Mouse (Mus musculus): ENCODE measurements around the gene Crtap.
A peak's percentile ranks its signal among the peaks of the same experiment; 100 is the strongest.
"Not testable (repeated sequence)": the region's sequence is repeated elsewhere in the genome, so short reads cannot be mapped to it uniquely, and the experiment has no call there.

Gene Crtap

DNA sequence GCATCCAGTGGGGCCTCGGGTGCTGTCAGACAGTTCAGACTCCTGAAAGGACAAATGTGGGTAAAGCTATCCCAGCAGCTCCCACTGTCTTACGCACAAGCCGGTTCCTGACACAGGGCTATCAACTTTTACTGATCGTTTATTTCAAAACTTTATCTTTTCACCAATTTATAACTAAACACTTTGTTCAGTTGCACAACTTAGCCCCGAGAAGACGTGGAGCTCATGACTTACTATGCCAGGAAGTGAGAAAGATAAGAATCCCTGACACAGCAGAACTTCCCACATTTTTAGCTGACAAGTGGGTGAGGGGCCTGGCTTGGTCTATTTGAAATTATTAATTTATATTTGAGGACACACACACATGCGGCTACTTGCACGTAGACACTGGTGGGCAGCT lies 4.2 kb upstream of the Crtap start:
- DNase-seq, result no peak

DNA sequence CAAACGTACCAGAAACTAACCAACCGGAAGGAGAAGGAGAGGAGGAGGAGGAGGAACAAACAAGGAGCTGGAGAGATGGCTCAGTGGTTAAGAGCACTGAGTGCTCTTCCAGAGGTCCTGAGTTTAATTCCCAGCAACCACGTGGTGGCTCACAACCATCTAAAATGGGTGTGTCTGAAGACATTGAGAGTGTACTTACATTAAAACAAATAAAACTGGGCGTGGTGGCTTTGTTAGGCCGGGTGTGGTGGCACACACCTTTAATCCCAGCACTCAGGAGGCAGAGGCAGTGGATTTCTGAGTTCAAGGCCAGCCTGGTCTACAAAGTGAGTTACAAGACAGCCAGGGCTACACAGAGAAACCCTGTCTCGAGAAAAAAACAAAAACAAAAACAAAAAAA lies 3.7 kb upstream of the Crtap start:
- not testable (repeated sequence) for DNase-seq

DNA sequence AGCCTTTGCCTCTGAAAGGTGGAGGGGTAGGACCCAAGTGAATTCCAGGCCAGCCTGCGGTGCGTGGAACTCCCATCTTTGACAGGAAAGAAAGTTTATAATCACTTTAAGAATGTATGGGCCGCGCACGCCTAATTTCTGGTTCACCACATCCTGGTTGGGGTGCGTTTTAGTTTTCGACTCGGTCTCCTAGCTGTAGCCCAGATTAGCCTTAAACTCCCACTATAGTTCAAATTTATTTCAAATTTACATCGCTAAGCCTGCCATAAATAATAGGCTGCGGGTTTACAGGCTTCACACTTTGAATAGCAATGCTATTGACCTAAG lies 237 bp upstream of the Crtap start:
- DNase-seq, result no peak

DNA sequence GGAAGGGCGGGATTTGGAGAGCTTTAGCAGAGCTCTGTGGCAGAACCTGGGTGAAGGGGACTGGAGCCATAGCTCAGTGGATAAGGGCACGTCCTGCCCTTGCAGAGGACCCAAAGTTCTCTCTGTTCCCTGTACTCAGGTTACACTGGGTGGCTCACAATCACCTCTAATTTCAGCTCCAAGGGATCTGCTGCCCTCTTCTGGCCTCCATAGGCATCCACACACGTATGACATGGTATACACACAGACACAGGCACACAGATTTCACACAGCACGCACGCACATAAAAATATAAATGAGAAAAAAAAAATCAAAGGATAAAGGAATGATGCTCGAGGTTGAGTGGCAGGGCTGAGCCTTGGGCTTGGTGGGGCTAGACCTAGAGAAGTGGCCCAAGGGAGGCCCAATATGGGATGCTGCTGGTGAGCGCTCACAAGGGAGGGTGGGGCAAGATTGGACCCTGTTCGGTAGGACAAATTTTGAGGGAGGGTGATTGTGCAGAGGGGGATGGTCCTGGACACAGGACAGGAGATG lies 1.0 kb downstream of the Crtap start:
- DNase-seq, result no peak

DNA sequence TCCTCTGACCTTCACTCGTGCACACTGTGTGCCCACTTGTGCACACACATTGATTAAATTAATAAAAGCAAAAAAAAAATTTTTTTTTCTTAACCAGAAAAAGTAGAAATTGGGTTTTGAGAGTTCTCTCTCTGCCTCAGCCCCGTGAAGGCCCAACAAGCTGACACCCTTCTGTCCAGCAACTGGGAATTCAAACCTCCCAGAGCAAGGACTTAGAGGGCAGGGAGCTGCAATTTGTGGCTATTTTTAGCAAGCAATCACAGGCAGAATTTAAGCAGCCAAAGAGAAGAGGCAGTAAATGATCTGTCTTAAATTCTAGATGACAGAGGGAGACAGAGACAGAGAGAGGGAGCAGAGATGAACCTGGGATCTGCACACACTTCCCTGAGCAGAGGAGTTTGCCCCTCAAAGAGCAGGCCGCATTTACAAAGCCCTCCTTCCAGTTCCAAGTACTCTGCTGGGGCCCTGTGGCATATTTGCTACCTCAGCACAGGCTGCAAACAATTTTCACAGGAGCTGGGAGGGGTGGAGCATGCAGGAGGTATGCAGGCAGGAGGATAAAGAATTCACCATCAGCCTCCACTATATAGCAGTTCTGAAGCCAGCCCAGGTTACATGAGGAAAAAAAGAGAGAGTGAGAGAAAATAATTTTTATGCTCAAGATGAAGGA lies 1.6 kb downstream of the Crtap start:
- DNase-seq, result no peak

DNA sequence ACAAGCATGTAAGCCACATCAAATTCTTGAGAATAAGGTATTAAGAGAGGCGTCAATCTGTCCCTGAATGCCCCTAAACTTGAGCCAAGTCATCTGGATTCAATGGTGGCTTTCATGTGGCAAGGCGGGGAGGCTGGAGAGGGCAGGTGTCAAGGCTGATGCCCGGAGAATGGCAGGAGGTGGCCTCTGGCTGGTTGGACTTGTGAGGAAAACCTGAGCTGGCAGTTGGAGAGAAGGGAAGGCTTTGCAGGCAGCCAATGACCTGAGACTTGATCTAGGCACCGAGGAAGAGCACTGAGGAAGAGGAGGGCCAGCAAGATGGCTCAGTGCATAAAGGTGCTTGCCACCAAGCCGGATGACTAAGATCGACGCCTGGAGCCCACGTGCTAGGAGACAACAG lies 2.2 kb downstream of the Crtap start:
- no peak for DNase-seq

DNA sequence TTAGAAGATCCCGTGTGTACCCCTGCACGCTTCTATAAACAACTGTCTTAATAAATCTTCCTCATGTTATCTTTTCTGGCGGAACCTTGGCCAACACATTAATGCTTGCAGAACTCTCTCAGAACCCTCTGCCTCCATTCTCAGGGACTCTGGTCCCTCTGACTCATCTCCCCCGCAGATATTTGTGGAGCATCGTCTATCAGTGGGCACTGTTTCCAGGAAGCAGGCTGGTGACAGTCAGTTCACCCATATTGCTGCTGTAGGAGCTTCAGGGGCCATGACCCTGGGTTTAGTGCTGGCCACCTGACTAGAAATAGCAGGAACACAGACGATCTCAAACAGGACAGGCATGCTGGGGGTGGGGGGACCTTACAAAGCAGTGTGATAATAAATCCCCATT lies 3.4 kb downstream of the Crtap start:
- DNase-seq, result no peak

DNA sequence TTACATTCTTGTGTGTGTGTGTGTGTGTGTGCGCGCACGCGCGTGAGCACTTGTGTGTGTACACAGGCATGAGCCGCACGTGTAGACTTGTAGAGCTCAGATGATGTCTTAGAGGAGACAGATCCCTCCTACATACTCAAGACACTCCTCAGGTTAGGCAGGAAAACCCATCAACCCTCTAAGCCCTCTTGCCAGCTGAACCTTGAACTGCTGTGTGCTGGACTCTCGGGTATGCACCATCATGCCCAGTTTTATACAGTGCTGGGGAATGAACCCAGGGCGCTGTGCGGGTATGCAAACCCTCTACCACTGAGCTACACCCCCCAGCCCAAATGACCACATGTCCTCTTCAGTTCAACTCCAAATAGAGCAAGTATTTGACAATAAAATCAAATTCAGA lies 5.3 kb downstream of the Crtap start:
- no peak for DNase-seq

DNA sequence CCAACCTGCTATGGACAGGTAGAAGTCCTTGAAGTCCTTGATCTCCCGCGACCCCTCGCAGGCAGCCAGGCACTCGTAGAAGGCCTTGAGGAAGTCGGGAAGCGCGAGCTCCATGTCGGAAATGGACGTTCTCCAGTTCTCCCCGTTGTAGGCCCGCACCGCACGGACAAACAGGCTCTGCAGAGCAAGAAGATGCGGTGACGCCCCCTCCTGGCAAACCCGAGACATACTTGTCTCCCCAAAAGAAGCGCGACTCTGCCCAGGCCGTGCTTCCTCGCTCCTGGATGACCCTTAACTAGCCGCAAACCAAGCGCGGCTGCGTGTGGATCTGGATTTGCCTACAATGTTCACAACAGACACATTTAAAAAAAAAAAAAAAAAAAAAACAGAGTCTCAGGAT lies 5.8 kb downstream of the Crtap start:
- no peak for DNase-seq

DNA sequence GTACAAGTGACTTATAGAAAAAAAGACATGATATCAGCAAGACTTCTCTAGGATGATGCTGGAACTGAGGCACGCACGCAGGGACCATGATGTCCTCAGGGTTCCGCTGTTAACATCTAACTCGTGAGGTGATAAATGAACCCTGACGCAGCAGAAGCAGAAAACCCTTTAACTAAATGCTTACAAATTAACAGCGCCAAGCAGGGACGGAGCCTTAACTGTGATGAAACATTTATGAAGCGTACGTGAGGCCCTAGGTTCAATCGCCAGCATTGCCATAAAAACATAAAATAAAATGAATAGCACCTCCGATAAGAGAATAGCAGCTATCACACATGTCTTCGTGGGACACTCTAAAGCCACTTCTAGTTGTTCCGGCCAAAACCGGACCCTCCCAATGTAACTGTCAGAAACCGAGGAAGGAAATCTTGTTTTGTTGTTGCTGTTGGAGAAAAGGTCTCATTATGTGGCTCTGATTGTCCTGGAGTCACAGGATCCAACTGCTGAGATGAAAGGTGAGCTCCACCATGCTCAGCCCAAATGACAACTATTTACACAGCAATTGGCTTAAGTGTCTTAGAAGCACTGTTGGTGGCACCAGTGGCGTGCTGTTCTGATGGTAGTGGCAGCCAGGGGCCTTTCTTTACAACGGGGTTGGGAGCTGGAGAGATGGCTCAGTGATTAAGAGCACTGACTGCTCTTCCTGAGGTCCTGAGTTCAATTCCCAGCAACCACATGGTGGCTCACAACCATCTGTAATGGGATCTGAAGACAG lies 7.4 kb downstream of the Crtap start:
- no peak for DNase-seq

DNA sequence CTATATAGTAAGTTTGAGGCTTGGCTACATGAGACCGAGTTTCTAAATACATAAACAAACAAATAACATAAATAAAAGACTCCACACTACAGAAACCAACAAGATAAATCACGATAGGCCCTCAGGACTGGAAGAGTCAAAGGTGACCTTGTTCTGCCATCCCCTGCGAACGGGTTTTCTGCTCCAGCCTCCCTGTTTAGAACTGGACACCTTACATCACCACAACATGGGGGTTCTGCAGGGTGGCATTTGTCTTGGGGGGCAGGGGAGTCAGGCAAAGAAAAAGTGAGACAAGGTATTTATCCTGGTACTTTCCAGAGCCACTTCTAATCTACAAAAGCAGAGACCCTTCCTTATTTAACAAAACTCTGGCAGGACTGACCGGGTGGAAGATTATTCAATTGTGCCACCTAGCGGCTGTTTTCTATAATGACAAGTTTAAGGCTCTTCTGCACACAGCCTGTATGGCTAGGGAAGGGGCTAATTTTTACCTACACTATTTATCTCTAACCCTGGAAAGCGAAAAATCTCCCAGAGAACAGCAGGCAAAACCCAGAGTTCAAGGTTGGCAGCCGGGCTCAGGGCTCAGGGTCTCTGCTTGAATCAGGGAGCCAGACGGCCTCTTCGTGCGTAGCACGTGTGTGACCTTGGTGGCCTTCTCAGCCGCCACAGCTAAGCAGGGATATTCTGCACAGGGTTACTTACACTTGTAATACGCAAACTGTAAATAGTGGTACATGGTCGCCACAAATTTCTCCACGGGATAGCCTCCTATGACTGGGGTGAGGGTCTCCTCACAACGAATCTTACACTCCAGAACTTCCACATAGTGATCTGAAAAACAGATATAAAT lies 9.4 kb downstream of the Crtap start:
- peak; percentile 29 for DNase-seq

DNA sequence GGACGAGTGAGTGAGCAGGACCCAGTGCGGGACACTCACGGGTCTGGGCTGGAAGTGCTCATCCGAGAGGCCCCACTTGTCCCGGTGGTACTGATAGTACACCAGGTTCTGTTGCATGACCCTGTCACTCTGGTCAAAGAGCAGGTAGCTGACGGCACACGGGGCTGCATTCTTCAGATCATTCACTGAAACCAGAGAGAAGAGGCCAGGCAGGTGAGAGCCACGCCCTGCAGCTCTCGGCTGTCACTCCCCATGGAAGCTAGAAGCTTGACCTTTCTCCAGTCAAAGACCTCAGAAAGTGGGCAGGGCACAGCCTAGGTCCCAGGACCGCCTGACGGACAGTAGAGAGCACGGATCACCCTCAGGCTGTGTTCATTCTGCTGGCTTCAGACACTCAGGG lies 10.6 kb downstream of the Crtap start:
- DNase-seq, result no peak

DNA sequence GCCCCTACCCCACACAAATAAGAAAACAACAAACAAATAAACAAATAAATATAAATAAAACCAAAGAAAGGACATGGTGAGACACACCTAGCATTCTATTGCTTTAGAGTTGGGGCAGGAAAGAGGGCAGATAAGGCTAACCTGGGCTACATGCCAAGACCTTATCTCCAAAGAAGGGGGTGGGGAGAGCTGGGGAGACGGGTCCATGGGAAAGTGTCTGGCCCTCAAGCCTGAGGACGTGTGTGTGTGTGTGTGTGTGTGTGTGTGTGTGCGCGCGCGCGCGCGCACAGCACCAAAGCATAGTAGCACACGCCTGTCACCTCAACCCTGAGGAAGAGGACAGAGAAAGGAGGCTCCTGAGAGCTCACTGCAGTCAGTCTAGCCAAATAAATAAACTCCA lies 13.3 kb downstream of the Crtap start:
- no peak for DNase-seq

DNA sequence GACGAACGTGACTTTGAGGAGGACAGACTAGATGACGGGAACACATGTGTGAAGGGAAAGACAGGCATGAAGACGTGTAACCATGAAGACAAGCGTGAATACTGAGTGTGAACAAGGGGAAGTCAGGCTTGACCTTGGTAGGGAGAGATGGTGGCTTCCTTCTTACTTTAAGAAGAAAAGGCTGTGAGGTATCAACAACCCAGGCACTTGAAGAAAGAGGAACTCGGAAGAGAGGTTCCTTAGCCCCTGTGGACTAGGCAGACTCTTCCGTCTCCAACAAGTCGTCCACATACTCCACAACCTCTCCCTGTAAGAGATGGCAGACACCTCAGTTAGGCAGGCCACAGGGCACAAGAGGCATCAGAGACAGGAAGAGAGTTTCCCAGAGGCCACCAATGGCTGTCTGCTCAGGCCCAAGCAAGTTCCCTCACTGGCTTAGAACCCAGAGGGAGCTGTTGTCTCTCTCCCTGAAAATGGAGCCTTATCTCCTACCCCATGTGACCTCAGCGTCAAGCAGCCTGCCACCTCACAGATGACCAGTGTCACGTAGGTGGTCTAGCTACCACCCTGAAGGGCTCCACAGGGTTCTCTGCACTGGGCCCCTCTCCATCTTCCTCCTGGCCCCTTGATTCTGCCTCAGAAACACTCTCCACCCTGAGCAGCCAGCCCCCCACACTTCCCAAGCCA lies 15.1 kb downstream of the Crtap start:
- no peak for DNase-seq

DNA sequence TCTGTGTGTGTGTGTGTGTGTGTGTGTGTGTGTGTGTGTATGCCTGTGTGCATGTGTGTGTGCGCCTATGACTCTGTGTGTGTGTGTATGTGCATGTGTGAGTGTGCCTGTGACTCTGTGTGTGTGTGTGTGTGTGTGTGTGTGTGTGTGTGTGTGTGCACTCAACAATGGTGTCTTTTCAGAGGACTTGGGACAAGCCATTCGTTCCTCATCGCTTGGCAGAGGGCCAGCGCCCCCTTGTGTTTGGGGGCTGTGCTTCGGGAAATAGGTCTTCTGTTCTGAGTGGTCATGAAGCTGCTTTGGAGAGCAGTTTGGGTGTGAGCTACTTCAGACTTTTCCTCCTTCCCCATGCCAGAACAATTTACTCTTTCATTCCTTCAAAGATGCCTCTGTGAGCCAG lies 18.8 kb downstream of the Crtap start:
- DNase-seq, result not testable (repeated sequence)

DNA sequence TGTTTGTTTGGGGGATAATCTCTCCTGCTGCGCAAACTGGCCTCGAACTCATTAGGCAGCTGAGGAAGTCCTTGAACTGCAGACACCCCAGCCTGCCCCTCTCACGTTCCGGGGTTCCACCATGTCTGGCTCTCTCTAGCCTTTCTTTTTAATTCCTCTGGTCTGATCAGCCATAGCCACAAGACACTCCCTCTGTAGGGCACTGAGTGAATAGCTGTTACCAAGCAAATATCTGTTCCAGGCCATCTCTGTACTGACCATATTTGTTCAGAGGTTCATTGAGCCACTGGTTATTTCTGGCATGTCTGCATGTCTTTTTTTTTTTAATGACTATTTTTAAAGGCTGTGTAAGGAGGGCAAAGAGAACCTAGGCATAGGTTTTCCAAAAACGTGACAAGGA lies 21.1 kb downstream of the Crtap start:
- DNase-seq, result not testable (repeated sequence)

DNA sequence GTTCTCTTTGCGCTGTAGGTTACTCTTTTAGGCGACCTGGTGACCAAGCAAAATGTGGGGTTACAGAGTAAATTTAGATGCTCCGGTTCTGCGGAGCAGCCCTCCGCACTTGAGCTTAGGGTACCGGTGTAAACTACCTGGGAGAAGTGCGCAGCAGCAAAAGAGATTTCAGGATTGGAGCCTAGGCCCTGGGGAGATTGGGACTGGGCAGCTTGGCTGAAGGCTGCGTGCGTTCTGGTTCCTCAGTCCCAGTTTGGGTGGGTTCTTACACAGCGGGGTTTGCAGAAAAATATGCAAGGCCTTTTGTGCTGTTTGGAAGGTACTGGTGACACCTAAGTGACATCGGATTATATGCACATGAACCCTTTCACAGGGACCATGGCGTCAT lies 22.0 kb downstream of the Crtap start:
- DNase-seq, result no peak

DNA sequence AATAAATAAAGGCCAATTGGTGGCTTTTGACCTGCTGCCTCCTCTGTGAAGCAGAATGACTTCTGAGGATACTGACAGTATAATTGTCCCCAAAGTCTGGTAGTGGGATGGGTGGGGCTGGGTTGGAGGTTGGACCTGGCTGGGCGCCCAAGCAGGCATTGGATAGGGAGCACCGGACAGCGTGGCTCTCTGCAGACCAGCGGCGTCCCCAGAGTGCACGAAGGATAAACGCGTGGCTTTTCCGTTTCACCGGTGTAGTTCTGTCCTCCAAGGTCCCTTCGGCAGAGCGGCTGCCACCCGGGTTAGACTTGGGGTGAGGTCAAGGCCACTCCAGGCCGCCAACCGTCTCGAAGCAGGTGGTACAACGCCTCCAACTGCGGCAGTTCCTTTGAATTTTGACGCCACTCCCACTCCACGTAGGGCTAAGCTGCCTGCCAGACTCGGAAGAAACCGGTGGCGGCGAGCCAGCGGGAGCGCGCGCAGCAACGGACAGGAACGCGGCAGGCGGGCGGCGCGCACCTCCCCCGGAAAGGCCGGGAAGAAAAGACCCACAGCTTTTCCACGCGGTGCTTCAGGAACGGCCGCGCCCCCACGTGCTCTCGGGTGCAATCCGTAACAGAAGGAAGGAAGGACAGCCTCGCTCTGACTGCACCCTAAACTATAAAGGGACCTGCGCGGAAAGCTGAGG lies 22.5 kb downstream of the Crtap start:
- peak; percentile 90 for DNase-seq

DNA sequence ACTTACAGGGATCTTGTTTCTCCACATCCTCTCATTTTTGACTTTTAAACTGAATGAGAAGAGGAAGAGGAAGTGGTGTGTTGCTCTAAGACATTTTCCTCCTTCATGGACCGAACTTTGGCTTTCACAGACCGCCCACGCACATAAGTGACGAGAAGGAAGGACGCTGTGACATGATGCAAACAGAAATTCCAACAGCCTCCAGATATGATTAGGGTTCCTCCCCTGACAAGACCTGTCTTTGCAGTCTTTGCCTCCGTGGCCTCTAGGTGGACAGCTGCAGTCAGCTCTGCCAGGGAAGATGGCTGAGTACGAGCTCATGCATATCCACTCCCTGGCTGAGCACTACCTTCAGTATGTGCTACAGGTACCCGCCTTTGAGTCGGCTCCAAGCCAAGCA lies 60.6 kb downstream of the Crtap start, which contains the start of gene Bcl2a1c:
TSS of gene Bcl2a1c (plus strand) at position 281 of the 400 bp plus-strand sequence.
- not testable (repeated sequence) for DNase-seq

DNA sequence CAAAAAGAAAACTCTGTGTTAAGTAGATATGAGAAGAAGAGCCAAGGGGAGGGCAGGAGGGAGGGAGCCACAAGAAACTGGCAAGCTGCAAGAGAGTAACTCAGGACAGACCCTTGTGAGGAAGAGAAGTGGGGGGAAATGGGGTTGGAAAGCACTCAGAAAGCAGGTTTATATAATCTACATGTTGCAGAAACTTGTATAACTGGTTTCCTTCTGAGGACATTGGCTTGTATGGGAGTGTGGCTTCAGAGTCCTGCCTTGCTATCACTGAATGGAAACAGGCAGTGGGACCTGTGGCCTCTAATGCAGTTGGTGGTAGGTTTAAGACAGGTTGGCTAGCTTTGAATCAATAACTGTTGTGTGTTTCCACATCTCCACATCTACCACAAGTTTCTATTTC lies 62.1 kb downstream of the Crtap start:
- DNase-seq, result not testable (repeated sequence)

DNA sequence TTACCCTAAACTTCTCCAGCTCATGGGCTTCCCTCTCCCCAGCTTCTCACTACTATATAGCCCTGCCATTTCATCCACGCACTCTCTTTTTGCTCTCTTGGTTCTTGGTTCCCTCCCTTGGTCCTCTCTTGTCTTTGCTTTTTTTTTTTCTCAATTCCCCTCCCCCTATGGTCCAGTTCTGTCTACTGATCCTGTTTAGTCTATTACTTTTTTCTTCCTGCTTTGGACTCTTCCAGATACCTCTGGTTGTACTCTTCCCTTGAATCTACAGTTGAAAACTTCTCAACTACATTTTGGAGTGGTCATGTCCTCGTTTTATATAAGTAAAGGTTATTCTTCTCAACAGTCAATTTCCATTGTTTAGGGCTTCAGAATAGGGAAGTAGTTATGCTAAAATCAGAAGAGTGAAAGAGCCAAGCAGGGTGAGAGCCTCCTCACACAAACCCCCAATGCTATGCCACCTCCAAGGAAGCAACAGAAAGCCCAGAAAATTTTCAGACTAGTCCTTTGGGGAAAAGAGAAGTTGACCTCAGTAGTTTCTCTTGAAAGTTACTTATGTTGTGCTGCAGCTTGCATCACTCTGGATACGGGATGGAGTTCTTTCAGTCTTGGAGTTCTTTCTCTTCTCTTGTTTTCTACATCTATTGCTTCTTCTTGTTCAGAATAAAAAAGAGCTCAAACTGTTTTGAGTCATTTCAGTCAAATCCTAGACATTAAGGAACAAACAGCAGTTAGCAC lies 64.3 kb downstream of the Crtap start:
- no peak for DNase-seq

Measured in right cerebral cortex, adult 18-20 months (tissue).